Mouse (Mus musculus) lung, adult 2 months (tissue): ENCODE results near the gene Gtdc1.

Source experiments
- CTCF ChIP-seq: fragments of 200-500 bp; IDR thresholded peaks from 2 replicates; pipeline ENCODE4 v1.5.1; 2011; ENCODE audit warnings: mild to moderate bottlenecking, low read length, control low read depth; ENCODE audit not compliant: insufficient read depth
- POLR2A ChIP-seq: fragments of 200-500 bp; IDR thresholded peaks from 2 replicates; pipeline ENCODE4 v1.6.1; 2011; ENCODE audit warnings: low read depth, mild to moderate bottlenecking, control low read depth, low read length, borderline replicate concordance; ENCODE audit errors: extremely low read depth

DNA sequence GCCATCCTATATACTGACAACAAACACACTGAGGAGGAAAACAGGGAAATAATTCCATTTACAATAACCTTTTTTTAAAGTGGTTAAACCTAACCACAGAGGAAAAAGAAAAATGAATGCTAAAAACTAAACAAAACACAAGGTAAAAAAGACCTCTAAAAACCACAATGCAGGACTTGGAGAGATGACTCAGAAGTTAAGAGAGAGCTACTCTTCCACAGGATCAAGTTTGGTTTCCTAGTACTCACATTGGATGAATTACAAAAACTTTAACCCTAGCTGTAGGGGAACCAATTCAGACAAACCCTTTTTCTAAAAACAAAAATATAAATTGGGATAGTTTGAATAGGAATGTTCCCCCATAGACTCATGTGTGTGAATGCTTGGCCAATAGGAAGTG is 77.8 kb downstream of the Gtdc1 start:
- TF ChIP-seq POLR2A (no peak), CTCF (no peak)
